Mouse (Mus musculus) R1 (cell line): Measurements from ENCODE around the gene Kdm1b.

ENCODE experiments used
- DNase-seq: peaks from one replicate; pipeline ENCODE4 v3.0.0-alpha.2; 2018; ENCODE audit warnings: low read depth, low spot score

Gene Kdm1b

GRCm38 (mm10) chr13:47106580-47106888, 63.2 kb downstream of the Kdm1b start:
- DNase-seq = no peak

GRCm38 (mm10) chr13:47109239-47109638, 65.9 kb downstream of the Kdm1b start:
- DNase-seq = no peak

GRCm38 (mm10) chr13:47111185-47111584, 67.9 kb downstream of the Kdm1b start:
- DNase-seq = no peak

- no peak for DNase-seq
Measured at GRCm38 (mm10) chr13:47112056-47112455, 68.8 kb downstream of the Kdm1b start.

GRCm38 (mm10) chr13:47112924-47113323, 69.6 kb downstream of the Kdm1b start:
- DNase-seq = no peak

- DNase-seq = no peak
Measured at GRCm38 (mm10) chr13:47116000-47116399, 72.7 kb downstream of the Kdm1b start.

GRCm38 (mm10) chr13:47121333-47121889, 78.1 kb downstream of the Kdm1b start:
- no peak for DNase-seq

- peak; percentile 57 for DNase-seq
Measured at GRCm38 (mm10) chr13:47122537-47123430, 79.5 kb downstream of the Kdm1b start, which contains the start of gene Rnf144b. TSS of gene Rnf144b (plus strand) at chr13:47122656.

GRCm38 (mm10) chr13:47124449-47124848, 81.2 kb downstream of the Kdm1b start:
- peak; percentile 74 for DNase-seq

- no peak for DNase-seq
Measured at GRCm38 (mm10) chr13:47124986-47125385, 81.7 kb downstream of the Kdm1b start.

GRCm38 (mm10) chr13:47125595-47125994, 82.3 kb downstream of the Kdm1b start:
- DNase-seq = no peak

- no peak for DNase-seq
Measured at GRCm38 (mm10) chr13:47129090-47129489, 85.8 kb downstream of the Kdm1b start.

- no peak for DNase-seq
Measured at GRCm38 (mm10) chr13:47133058-47133457, 89.8 kb downstream of the Kdm1b start.

- no peak for DNase-seq
Measured at GRCm38 (mm10) chr13:47134836-47135235, 91.5 kb downstream of the Kdm1b start.
